In genomic region chr12:82188321-82189075, GRCm38 (mm10) we compare ENCODE assay signal across 9 mouse cellular contexts. TPM values are rescaled to one million over a fixed set of nuclear protein-coding genes. Genes with fewer than 3 reads are reported as not detected.
DNase-seq lines count a peak whose midpoint lies in the region; ATAC-seq and TF ChIP-seq lines count a peak whose summit lies in the region.
"Had no signal": no experiment of that assay in that cellular context is flagged by ENCODE, and none has a peak within 500 bp of the region (broad histone marks: within the 10 kb centered on the region; RNA-seq: fewer than 3 reads in every experiment).

No protein-coding gene starts in this region.

- 0 out of 2 replicates have a peak overlapping the region, but pooled peaks have one; percentile 27 for H3K9ac ChIP-seq in embryonic facial prominence, embryonic 13.5 days
- no peak overlapping the region for H3K9ac ChIP-seq in limb, embryonic 11.5 days (ENCODE audit: low read length)

- 0 out of 2 replicates have a peak, but pooled peaks cover 3% of the 10 kb centered on the region for H3K36me3 ChIP-seq in embryonic facial prominence, embryonic 13.5 days
- no peaks in the 10 kb centered on the region for H3K36me3 ChIP-seq in limb, embryonic 11.5 days (ENCODE audit: control insufficient read depth, insufficient read depth, low read length)

- no peak for DNase-seq in layer of hippocampus, adult 2 months (ENCODE audit: low spot score in 2 of 2)
- no peak for DNase-seq in layer of hippocampus, adult 9-10 months (ENCODE audit: low spot score)
- DNase-seq in adipocyte (ENCODE audit: low spot score), result peak; percentile 40
- no peak for DNase-seq in limb, embryonic 11.5 days (ENCODE audit: low spot score)
- no peak for DNase-seq in spleen, postnatal 14 days (ENCODE audit: low spot score in 2 of 2)
- DNase-seq in left cerebral cortex, adult 18-20 months (ENCODE audit: low spot score in 2 of 2), result no peak
- DNase-seq in layer of hippocampus, postnatal 36 days, result no peak
- DNase-seq: gastrocnemius, postnatal 10 days had no signal

- no peak for ATAC-seq in embryonic facial prominence, embryonic 13.5 days (ENCODE audit: insufficient number of reproducible peaks, insufficient read depth, low FRiP score, low TSS enrichment, low read depth)
- ATAC-seq in limb, embryonic 11.5 days (ENCODE audit: insufficient number of reproducible peaks, low FRiP score, low TSS enrichment, low read depth), result no peak; the same call in 1 of the 2 replicates

- no peaks in the 10 kb centered on the region for H3K27me3 ChIP-seq in embryonic facial prominence, embryonic 13.5 days
- H3K27me3 ChIP-seq in limb, embryonic 11.5 days (ENCODE audit: control insufficient read depth, insufficient read depth, low read length), result no peaks in the 10 kb centered on the region

- peak overlapping the region; percentile 15; the same call in 1 of the 2 replicates for H3K27ac ChIP-seq in layer of hippocampus, adult 2 months
- H3K27ac ChIP-seq in embryonic facial prominence, embryonic 13.5 days, result peak overlapping the region; percentile 69
- peak overlapping the region; percentile 72 for H3K27ac ChIP-seq in limb, embryonic 11.5 days (replicated peaks; ENCODE audit: low read depth, low read length)

- TF ChIP-seq CTCF in layer of hippocampus, adult 2 months (conservative IDR thresholded peaks at IDR 0.05), result peak; percentile 55

- no peak overlapping the region for H3K4me3 ChIP-seq in layer of hippocampus, adult 2 months
- H3K4me3 ChIP-seq in embryonic facial prominence, embryonic 13.5 days, result no peak overlapping the region
- no peak overlapping the region for H3K4me3 ChIP-seq in limb, embryonic 11.5 days (ENCODE audit: low read depth, low read length)

- H3K4me2 ChIP-seq in embryonic facial prominence, embryonic 13.5 days, result peak overlapping the region; percentile 35
- H3K4me2 ChIP-seq in limb, embryonic 11.5 days (ENCODE audit: low read depth, severe bottlenecking), result no peak overlapping the region

- WGBS in embryonic facial prominence, embryonic 13.5 days, result 43% methylated on average over 9 of the region's 9 CpGs
- 70% methylated on average over 9 of the region's 9 CpGs for WGBS in limb, embryonic 11.5 days

- H3K4me1 ChIP-seq in embryonic facial prominence, embryonic 13.5 days, result peaks cover 66% of the 10 kb centered on the region
- H3K4me1 ChIP-seq in limb, embryonic 11.5 days (ENCODE audit: control insufficient read depth, insufficient read depth, low read length), result peaks cover 38% of the 10 kb centered on the region

- no peaks in the 10 kb centered on the region for H3K9me3 ChIP-seq in embryonic facial prominence, embryonic 13.5 days
- no peaks in the 10 kb centered on the region for H3K9me3 ChIP-seq in limb, embryonic 11.5 days (ENCODE audit: control insufficient read depth, low read length)

RNA-seq across cellular contexts. Expression of gene Sipa1l1, which starts 19.4 kb away (rescaled TPM):
- 100 to 1,000 TPM; 233 to 244 TPM for total RNA-seq in layer of hippocampus, adult 2 months (2021)
- 34.8 and 36.5 TPM in 2 replicates for polyA plus RNA-seq in embryonic facial prominence, embryonic 13.5 days (2015; fragmentation: Nextera tagmentation; extraction: Ambion mirVana)
- 32.5 and 35.9 TPM in 2 replicates for polyA plus RNA-seq in limb, embryonic 11.5 days (2014; fragmentation: Nextera tagmentation; extraction: Ambion mirVana)
- total RNA-seq in left cerebral cortex, adult 18-20 months (2021), result 100 to 1,000 TPM; 288 to 302 TPM
- total RNA-seq in layer of hippocampus, postnatal 36 days (2021), result 100 to 1,000 TPM; 208 to 226 TPM

Comparison
In these comparisons a context has a peak if more than half of its experiments do, and no peak if none do; other contexts are left out.
1. H3K27ac ChIP-seq: peak in every context shown above with its lines; median percentile 72 in limb, embryonic 11.5 days; 69 in embryonic facial prominence, embryonic 13.5 days; 15 in layer of hippocampus, adult 2 months.